Mouse (Mus musculus) c-Kit-positive CD71-positive TER-119-negative erythroid progenitor cells, embryonic 14.5 days (primary cell): ENCODE results near the gene Cops4.

Experiments
- DNase-seq: peaks from one replicate; pipeline ENCODE4 v3.0.0-alpha.2; 2013; ENCODE audit warnings: low read depth

Cops4 gene

DNA sequence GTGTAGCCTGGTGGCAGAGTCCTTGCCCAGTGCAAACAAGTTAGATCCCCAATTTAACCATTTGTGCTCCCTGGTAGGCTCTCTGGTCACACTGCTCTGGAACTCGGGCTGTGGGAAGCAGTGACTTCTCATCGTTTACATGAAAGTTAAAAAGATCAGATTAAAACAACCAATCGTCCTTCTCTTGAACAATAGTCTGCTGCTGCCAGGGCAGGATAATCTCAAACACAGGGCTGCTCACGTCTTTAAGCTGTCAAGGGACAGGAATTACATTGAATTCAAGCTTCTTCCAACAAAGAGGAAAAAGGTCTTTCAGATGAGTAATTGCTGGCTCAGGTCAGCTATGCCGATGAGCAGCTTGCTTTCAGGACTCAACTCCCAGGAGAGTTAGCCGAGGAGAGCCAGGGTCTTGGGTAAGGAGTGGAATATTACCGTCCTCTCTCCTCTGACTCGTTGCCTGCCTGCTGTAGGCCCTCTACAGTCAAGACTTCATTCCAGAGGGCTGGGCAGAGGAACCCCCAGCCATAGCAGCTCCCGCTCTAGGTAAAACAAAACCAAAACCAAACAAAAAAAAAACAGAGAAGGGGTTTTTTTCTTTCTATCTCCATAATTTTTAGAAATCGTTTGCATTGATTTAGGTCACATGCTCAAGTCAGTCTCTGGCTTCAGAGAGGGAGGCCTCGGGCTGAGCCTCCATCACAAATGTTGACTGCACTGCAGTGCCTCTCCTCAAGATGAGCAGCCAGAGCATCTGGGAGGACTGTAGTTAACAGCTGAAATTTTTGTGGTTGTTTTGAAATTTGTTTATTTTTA is 63.7 kb downstream of the Cops4 start:
- no peak for DNase-seq

- DNase-seq = no peak
Observed at GRCm38 (mm10) chr5:100582435-100582826, 64.3 kb downstream of the Cops4 start.

- no peak for DNase-seq
Observed at GRCm38 (mm10) chr5:100583066-100583465, 65.0 kb downstream of the Cops4 start.

DNA sequence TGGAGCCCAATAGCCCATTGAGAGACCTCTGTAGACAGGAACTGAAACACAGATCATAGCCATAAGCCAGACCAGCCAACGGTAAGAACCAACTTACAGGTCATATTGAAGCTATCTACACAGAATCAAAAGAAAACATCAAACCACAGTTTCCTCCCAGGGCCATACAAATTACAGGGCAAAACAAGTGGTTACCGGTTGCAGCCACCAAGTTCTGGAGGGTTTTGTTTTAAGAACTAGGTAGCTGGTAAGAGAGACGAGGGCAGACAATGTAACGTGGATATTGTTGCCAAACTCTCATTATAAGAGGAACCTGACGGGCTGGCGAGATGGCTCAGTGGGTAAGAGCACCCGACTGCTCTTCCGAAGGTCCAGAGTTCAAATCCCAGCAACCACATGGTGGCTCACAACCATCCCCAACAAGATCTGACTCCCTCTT is 67.1 kb downstream of the Cops4 start:
- no peak for DNase-seq

DNA sequence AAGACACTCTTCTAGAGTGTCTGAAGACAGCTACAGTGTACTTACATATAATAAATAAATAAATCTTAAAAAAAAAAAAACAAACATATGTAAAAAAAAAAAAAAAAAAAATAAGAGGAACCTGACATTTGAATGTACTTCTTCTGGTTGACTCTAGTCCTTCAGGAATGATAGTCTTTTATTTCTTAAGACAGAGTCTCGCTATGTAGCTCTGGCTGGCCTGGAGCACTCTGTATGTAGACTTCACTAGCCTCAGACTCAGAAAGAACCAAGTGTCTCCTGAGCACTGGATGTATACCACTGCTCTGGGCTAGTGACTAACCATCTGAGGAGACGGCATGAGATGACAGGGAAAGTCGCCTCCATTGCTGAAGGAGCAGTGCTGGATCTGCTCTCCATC is 67.5 kb downstream of the Cops4 start:
- DNase-seq = no peak

DNA sequence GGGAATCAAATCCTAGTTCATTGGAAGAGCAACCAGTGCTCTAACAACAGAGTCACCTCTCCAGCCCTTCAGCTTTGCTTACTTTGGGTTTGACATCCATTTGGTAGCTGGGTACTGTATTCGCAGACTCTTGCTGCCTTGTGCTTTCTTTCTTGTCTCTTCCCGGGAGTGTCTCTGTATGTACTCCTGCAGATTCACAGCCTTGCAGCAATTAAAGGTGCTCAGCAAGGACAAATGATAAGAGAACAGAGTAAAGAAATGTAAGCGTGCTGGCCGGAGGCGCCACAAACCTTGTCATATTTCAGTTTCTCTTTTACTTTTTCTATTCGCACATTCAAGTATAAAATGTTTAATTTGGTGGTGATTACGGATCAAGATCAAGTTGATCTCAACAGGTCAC is 69.0 kb downstream of the Cops4 start:
- no peak for DNase-seq

- DNase-seq = no peak
Observed at GRCm38 (mm10) chr5:100587626-100588025, 69.5 kb downstream of the Cops4 start.

- no peak for DNase-seq
Observed at GRCm38 (mm10) chr5:100590505-100590904, 72.4 kb downstream of the Cops4 start.

- DNase-seq = no peak
Observed at GRCm38 (mm10) chr5:100594803-100595467, 76.8 kb downstream of the Cops4 start.

DNA sequence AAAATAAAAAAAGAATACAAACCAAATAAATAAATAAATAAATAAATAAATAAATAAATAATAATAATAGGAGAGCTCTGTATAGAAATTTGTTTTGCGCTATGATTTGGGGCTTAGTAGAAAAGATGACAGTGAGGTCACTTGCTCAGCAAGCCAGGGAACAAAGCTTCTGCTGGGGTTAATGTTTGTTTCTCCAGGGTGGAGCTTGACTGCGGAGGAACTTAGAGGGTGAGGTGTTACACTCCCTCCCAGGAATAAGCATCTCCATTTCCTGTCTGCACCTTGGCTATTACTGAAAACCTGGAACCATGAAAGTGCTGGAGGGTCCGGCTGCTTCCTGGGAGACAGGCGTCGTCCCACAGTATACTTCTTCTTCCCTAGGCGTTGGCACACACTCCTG is 77.9 kb downstream of the Cops4 start:
- DNase-seq = no peak
